Mouse (Mus musculus) olfactory bulb, adult 2 months (tissue): Measurements from ENCODE around the gene Vcl. TPM values are rescaled to one million over a fixed set of nuclear protein-coding genes. Genes with fewer than 3 reads are reported as not detected.

Experiments used
- H3K27ac ChIP-seq: fragments of 200-500 bp; 2 replicates; pipeline ENCODE4 v1.5.1; 2012; ENCODE audit warnings: low read depth, low read length; ENCODE audit not compliant: insufficient read depth
- H3K4me1 ChIP-seq: fragments of 200-500 bp; 2 replicates; pipeline ENCODE4 v1.6.1; 2012; ENCODE audit warnings: low read length; ENCODE audit not compliant: control insufficient read depth, insufficient read depth
- H3K4me3 ChIP-seq: fragments of 200-500 bp; 2 replicates; pipeline ENCODE4 v1.5.1; 2012; ENCODE audit warnings: mild to moderate bottlenecking, low read depth, low read length, moderate library complexity; ENCODE audit not compliant: insufficient read depth
- CTCF ChIP-seq: fragments of 200-500 bp; IDR thresholded peaks from 2 replicates; pipeline ENCODE4 v1.5.1; 2012; ENCODE audit warnings: low read depth, mild to moderate bottlenecking, low read length, moderate library complexity; ENCODE audit not compliant: insufficient read depth
- POLR2A ChIP-seq: fragments of 200-500 bp; IDR thresholded peaks from 2 replicates; pipeline ENCODE4 v1.6.1; 2012; ENCODE audit warnings: mild to moderate bottlenecking, low read depth, low read length, moderate library complexity; ENCODE audit not compliant: insufficient read depth
- WGBS: fragments of 180-500 bp; shearing (Covaris S2); methylation state at CpG from one replicate; pipeline ENCODE4 v1.1.7; 2018; 5-methylcytosine and 5-hydroxymethylcytosine counted together
- polyA plus RNA-seq: library from polyadenylated mRNA; stranded (reverse); fragments of >200 nt; gene quantifications from 2 replicates; pipeline ENCODE4 v1.2.4, GENCODE M21; 2012; ENCODE audit warnings: low replicate concordance; ENCODE audit not compliant: missing spikeins, insufficient read depth, insufficient read length

The Vcl gene
- polyA plus RNA-seq, 1 experiment, result not detected

- H3K4me3 ChIP-seq, result peak overlapping the region; percentile 73
- WGBS, result 30% methylated on average over 8 of the region's 8 CpGs
- TF ChIP-seq POLR2A (no peak), CTCF (no peak)
- no peak overlapping the region for H3K27ac ChIP-seq
- peaks cover 9% of the 10 kb centered on the region for H3K4me1 ChIP-seq
Observed at GRCm38 (mm10) chr14:20930481-20931391, 1.5 kb downstream of the Vcl start.

- TF ChIP-seq CTCF, result no peak
- TF ChIP-seq POLR2A, result no peak
- H3K27ac ChIP-seq, result no peak overlapping the region
- 41% methylated on average over 2 of the region's 2 CpGs for WGBS
Observed at GRCm38 (mm10) chr14:20938424-20938823, 9.2 kb downstream of the Vcl start.

DNA sequence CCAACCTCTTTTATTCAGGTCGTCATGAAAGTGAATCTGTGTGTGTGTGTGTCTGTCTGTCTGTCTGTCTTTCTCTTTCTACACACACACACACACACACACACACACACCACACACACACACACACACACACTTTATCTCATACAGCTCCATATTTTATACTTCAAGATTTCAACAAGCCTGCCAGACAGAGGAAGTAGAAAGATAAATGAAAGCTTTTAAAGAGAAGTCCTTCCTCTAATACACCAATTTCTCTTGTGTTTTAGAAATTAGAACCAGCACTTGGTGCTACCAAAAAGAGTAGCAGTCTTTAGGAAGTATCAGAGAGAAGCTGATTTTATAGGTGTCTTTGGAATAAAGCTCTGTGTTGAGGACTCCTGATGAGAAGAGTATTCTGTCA, 9.7 kb downstream of the Vcl start:
- Histone ChIP-seq H3K27ac (no peak overlapping the region), H3K4me1 (no peaks in the 10 kb centered on the region), H3K4me3 (no peak overlapping the region)
- WGBS, result 25% methylated on average over 1 of the region's 1 CpGs
- TF ChIP-seq POLR2A, result no peak
- no peak for TF ChIP-seq CTCF

More at GRCm38 (mm10) chr14:20938424-20938823, 9.2 kb downstream of the Vcl start:
- Histone ChIP-seq H3K4me3 (no peak overlapping the region), H3K4me1 (no peaks in the 10 kb centered on the region)

- Histone ChIP-seq H3K4me1 (no peaks in the 10 kb centered on the region), H3K27ac (no peak overlapping the region), H3K4me3 (no peak overlapping the region)
- TF ChIP-seq CTCF, result no peak
- no peak for TF ChIP-seq POLR2A
- 94% methylated on average over 2 of the region's 2 CpGs for WGBS
Observed at GRCm38 (mm10) chr14:20945296-20945695, 16.1 kb downstream of the Vcl start.

- TF ChIP-seq CTCF, result no peak
- TF ChIP-seq POLR2A, result no peak
- Histone ChIP-seq H3K27ac (no peak overlapping the region), H3K4me1 (no peaks in the 10 kb centered on the region), H3K4me3 (no peak overlapping the region)
Observed at GRCm38 (mm10) chr14:20956021-20956420, 26.8 kb downstream of the Vcl start.

- TF ChIP-seq POLR2A (no peak), CTCF (no peak)
- 52% methylated on average over 2 of the region's 2 CpGs for WGBS
- Histone ChIP-seq H3K4me3 (no peak overlapping the region), H3K4me1 (peaks cover 2% of the 10 kb centered on the region; the same call in 1 of the 2 replicates), H3K27ac (no peak overlapping the region)
Observed at GRCm38 (mm10) chr14:20958971-20959370, 29.8 kb downstream of the Vcl start.

GRCm38 (mm10) chr14:20962466-20962865, 33.3 kb downstream of the Vcl start:
- TF ChIP-seq CTCF (no peak), POLR2A (no peak)
- H3K27ac ChIP-seq, result no peak overlapping the region
- 73% methylated on average over 1 of the region's 1 CpGs for WGBS
- H3K4me3 ChIP-seq, result no peak overlapping the region
- peaks cover 6% of the 10 kb centered on the region for H3K4me1 ChIP-seq

DNA sequence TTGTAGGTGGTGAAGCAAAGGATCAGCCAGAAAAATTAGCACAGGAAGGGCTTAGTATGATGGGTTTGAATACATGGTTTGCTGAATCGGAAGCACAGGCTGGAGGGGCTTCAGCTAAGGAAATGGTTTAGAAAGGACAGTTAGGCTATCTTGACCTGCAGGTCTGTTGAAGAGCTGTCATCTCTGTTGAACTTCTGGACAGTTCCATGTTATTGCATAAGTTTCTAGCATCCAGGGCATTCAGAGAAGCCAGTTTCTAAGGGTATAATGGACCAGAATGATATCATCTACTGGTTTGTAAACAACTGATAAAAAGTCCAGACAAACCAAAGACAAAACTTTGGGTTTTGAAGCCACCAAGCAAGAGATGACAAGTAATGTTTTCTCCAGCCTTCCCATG, 33.7 kb downstream of the Vcl start:
- Histone ChIP-seq H3K27ac (no peak overlapping the region), H3K4me1 (peaks cover 6% of the 10 kb centered on the region), H3K4me3 (no peak overlapping the region)
- TF ChIP-seq POLR2A (no peak), CTCF (no peak)
- WGBS, result 95% methylated on average over 1 of the region's 1 CpGs

DNA sequence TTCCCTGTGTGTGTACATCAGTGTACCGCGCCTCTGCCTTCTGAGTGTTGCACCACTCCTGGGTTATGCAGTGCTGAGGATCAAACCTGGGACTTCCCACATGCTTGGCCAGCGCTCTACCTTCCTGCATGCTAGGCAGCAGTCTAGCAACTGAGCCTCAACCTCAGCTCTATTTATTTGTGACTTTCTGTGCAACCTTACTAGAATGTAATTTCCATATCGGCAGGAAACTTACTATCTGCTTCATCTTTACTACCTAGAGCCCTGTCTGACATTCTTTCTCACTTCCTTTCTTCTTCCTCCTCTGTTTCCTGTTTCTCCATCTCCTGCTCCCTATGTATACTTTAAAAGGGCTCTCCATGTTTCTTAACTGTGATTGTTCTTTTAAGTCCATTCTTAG, 34.7 kb downstream of the Vcl start:
- Histone ChIP-seq H3K4me3 (no peak overlapping the region), H3K27ac (peak overlapping the region; percentile 62; the same call in 1 of the 2 replicates), H3K4me1 (peaks cover 6% of the 10 kb centered on the region)
- TF ChIP-seq POLR2A (no peak), CTCF (no peak)
- WGBS, result 87% methylated on average over 4 of the region's 4 CpGs
